Mouse (Mus musculus) cortical plate, adult 2 months (tissue): ENCODE measurements around the gene Sidt2. TPM values are rescaled to one million over a fixed set of nuclear protein-coding genes. Genes with fewer than 3 reads are reported as not detected.

Experiments used
- H3K27ac ChIP-seq: fragments of 200-500 bp; 2 replicates; pipeline ENCODE4 v1.5.1; 2012; ENCODE audit warnings: low read length, control low read depth, inconsistent platforms; ENCODE audit not compliant: insufficient read depth
- H3K4me1 ChIP-seq: fragments of 200-500 bp; 2 replicates; pipeline ENCODE4 v1.6.1; 2011; ENCODE audit warnings: low read length; ENCODE audit not compliant: control insufficient read depth, insufficient read depth
- H3K4me3 ChIP-seq: fragments of 200-500 bp; 2 replicates; pipeline ENCODE4 v1.5.1; 2011; ENCODE audit warnings: mild to moderate bottlenecking, low read length, control low read depth; ENCODE audit not compliant: insufficient read depth
- CTCF ChIP-seq: fragments of 200-500 bp; IDR thresholded peaks from 2 replicates; pipeline ENCODE4 v1.5.1; 2011; ENCODE audit warnings: mild to moderate bottlenecking, control low read depth, low read length; ENCODE audit not compliant: insufficient read depth; ENCODE audit errors: extremely low read depth
- POLR2A ChIP-seq: fragments of 200-500 bp; IDR thresholded peaks from 2 replicates; pipeline ENCODE4 v1.6.1; 2011; ENCODE audit warnings: mild to moderate bottlenecking, low read length, control low read depth; ENCODE audit not compliant: insufficient read depth; ENCODE audit errors: extremely low read depth
- polyA plus RNA-seq: library from polyadenylated mRNA; depleted of rRNA; stranded (reverse); fragments of >200 nt; gene quantifications from 2 replicates; pipeline ENCODE4 v1.2.3, GENCODE M21; 2012

The Sidt2 gene
- polyA plus RNA-seq, 1 experiment, result 117 TPM

- Histone ChIP-seq H3K4me1 (no peaks in the 10 kb centered on the region; the same call in 1 of the 2 replicates), H3K4me3 (no peak overlapping the region), H3K27ac (no peak overlapping the region)
- TF ChIP-seq POLR2A (no peak), CTCF (no peak)
Measured at GRCm38 (mm10) chr9:45979778-45980177, 24.7 kb upstream of the Sidt2 start.

DNA sequence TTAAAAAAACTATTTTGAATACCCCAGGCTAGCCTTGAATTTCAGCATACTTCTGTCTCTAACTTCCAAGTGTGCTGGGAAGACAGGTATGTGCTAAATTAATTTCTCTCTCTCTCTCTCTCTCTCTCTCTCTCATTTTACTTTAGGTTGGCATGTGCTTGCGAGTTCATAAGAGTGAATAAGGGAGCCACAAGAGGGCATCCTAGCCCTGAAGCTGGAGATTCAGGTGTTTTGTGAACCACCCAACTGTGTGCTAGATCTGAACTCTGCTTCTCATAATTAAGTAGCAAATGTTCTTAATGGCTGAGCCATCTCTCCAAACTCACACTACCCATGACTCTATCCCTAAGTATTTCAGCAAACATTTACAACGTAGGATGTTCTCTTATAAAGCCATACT, 21.8 kb upstream of the Sidt2 start:
- Histone ChIP-seq H3K4me3 (no peak overlapping the region), H3K4me1 (no peaks in the 10 kb centered on the region; the same call in 1 of the 2 replicates), H3K27ac (no peak overlapping the region)
- TF ChIP-seq POLR2A, result no peak
- peak; percentile 34 for TF ChIP-seq CTCF

DNA sequence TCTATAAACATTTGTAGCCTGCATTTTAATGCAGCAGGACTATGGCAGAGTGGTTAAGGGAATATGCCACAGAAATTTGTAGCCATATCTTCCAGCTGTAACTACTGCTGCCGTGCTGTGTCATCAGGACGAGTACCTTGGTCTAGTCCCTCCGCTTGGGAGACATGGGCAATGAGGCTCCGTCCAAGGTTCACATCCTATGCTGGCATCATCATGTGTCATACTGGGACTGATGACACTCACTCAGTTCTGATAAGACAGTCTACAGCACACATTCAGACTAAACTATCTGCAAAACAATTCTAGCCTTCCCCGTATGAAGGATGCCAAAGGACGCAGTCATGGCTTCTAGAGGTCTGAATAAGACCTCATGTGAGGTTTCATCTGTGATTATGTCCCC, 8.5 kb upstream of the Sidt2 start:
- H3K4me1 ChIP-seq, result peaks cover 4% of the 10 kb centered on the region; the same call in 1 of the 2 replicates
- H3K27ac ChIP-seq, result no peak overlapping the region; the same call in 1 of the 2 replicates
- no peak overlapping the region for H3K4me3 ChIP-seq
- TF ChIP-seq POLR2A, result no peak
- TF ChIP-seq CTCF, result no peak

DNA sequence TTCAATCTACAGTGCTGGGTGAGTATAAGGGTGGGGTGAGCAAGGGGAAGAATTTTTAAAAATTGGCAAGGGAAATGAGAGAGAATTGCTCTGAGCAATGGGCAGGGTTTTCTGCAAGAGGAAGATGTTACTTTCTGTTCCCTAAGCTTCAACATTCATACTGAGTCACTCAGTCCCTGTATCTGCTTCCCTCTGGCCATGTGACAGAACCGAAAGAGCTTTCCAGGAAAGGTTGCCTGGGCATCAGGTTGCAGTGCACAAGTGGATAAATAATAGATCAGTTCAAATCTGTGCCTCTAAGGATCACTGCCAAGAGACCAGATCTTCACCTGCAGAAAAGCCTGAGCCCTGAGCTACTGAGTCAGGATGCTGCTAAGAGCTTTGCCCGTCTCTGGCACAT, 6.8 kb upstream of the Sidt2 start:
- Histone ChIP-seq H3K27ac (no peak overlapping the region), H3K4me1 (peaks cover 5% of the 10 kb centered on the region; the same call in 1 of the 2 replicates), H3K4me3 (no peak overlapping the region)
- TF ChIP-seq CTCF, result no peak
- TF ChIP-seq POLR2A, result no peak

DNA sequence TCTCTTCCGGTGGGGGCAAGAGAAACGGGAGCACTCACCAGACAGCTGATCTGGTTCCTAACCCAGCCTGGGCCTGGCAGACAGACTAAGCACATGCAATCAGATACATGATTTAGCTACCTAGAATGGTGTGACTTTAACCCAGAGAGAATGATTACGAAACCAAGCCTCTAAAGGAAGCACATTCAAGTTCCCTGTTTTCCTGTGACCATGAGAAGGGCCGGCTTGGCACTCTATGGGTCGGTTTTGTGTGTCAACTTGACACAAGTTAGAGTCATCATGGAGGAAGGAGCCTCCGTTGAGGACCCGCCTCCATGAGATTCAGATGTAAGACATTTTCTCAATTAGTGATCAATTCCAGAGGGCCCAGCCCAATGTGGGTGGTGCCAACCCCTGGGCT, 4.6 kb upstream of the Sidt2 start:
- Histone ChIP-seq H3K4me1 (peaks cover 4% of the 10 kb centered on the region; the same call in 1 of the 2 replicates), H3K4me3 (no peak overlapping the region), H3K27ac (no peak overlapping the region)
- TF ChIP-seq POLR2A (no peak), CTCF (no peak)

GRCm38 (mm10) chr9:45958851-45959250, 3.8 kb upstream of the Sidt2 start:
- H3K4me3 ChIP-seq, result no peak overlapping the region
- H3K4me1 ChIP-seq, result peaks cover 4% of the 10 kb centered on the region; the same call in 1 of the 2 replicates
- no peak for TF ChIP-seq CTCF
- TF ChIP-seq POLR2A, result no peak
- H3K27ac ChIP-seq, result no peak overlapping the region; the same call in 1 of the 2 replicates

- Histone ChIP-seq H3K4me1 (peaks cover 8% of the 10 kb centered on the region), H3K27ac (no peak overlapping the region), H3K4me3 (no peak overlapping the region)
- TF ChIP-seq CTCF, result no peak
- TF ChIP-seq POLR2A, result no peak
Measured at GRCm38 (mm10) chr9:45958023-45958670, 3.1 kb upstream of the Sidt2 start.

- Histone ChIP-seq H3K4me3 (peak overlapping the region; percentile 70), H3K27ac (peak overlapping the region; percentile 93), H3K4me1 (peaks cover 9% of the 10 kb centered on the region)
- TF ChIP-seq POLR2A, result peak; percentile 32; the same call in 1 of the 2 replicates
- TF ChIP-seq CTCF, result no peak
Measured at GRCm38 (mm10) chr9:45954294-45955106, 558 bp downstream of the Sidt2 start.

- TF ChIP-seq CTCF, result no peak
- TF ChIP-seq POLR2A, result no peak
- H3K27ac ChIP-seq, result peak overlapping the region; percentile 8; the same call in 1 of the 2 replicates
- peak overlapping the region; percentile 70 for H3K4me3 ChIP-seq
- peaks cover 8% of the 10 kb centered on the region for H3K4me1 ChIP-seq
Measured at GRCm38 (mm10) chr9:45953511-45954293, 1.4 kb downstream of the Sidt2 start.
